Mouse (Mus musculus) adrenal gland, postnatal 25 days (tissue): ENCODE data around the gene Psmb11. TPM values are rescaled to one million over a fixed set of nuclear protein-coding genes. Genes with fewer than 3 reads are reported as not detected.

Experiments used
- microRNA-seq, 2 experiments: library from miRNA; unstranded; fragments of <30 nt; microRNA quantifications; one replicate each; pipeline ENCODE4 v1.2.0; 2021
- total RNA-seq: library from RNA; stranded (reverse); gene quantifications from 2 replicates; pipeline ENCODE4 v1.2.3, GENCODE M21; 2021

Psmb11 gene
- total RNA-seq, 1 experiment from 2014 or later: not detected

Small RNA genes within 50 kb of the gene (microRNA-seq; reads per million reads assigned to microRNA genes)
- gene Mir686 (0 reads per million in 2 experiments), gene Mir6948 (0 to 0.34 reads per million in 2 experiments)

Other genes with a start within 250 kb of the Psmb11 start
- gene Slc7a7, start 203.7 kb upstream of the Psmb11 start, total RNA-seq: 5.4 and 5.9 TPM in 2 replicates
- gene Mrpl52, start 194.5 kb upstream of the Psmb11 start, total RNA-seq: 197 and 205 TPM in 2 replicates
- gene Mmp14, start 189.8 kb upstream of the Psmb11 start, total RNA-seq: 56.4 and 68.5 TPM in 2 replicates
- gene Lrp10, start 157.3 kb upstream of the Psmb11 start, total RNA-seq: 109 and 130 TPM in 2 replicates
- gene Rem2, start 145.3 kb upstream of the Psmb11 start, total RNA-seq: 0.64 and 0.67 TPM in 2 replicates
- 46.6 and 48.6 TPM in 2 replicates for gene Prmt5, start 103.9 kb upstream of the Psmb11 start, total RNA-seq
- gene Haus4, start 66.8 kb upstream of the Psmb11 start, total RNA-seq: 29.5 and 32.5 TPM in 2 replicates
- gene Ajuba, start 43.9 kb upstream of the Psmb11 start, total RNA-seq: 19.6 and 24.2 TPM in 2 replicates
- 7.9 and 12.2 TPM in 2 replicates for gene 4931414P19Rik, start 15.4 kb upstream of the Psmb11 start, total RNA-seq
- gene Psmb5, start 3.4 kb upstream of the Psmb11 start, total RNA-seq: 360 and 367 TPM in 2 replicates
- not detected in 2 replicates for gene Gm17606, start 19.5 kb downstream of the Psmb11 start, total RNA-seq
- 1.4 and 1.6 TPM in 2 replicates for gene Cdh24, start 19.9 kb downstream of the Psmb11 start, total RNA-seq
- 39.3 and 39.9 TPM in 2 replicates for gene 1700123O20Rik, start 64.8 kb downstream of the Psmb11 start, total RNA-seq
- 233 and 235 TPM in 2 replicates for gene Acin1, start 65.5 kb downstream of the Psmb11 start, total RNA-seq
- gene Gm29776, start 77.4 kb downstream of the Psmb11 start, total RNA-seq: not detected in 2 replicates
- gene Cebpe, start 90.7 kb downstream of the Psmb11 start, total RNA-seq: not detected in 2 replicates
- 58.4 and 64.6 TPM in 2 replicates for gene Slc7a8, start 160.5 kb downstream of the Psmb11 start, total RNA-seq
- 1.2 TPM in 1 of 2 replicates, not detected in the other for gene Rnf212b, start 192.7 kb downstream of the Psmb11 start, total RNA-seq
- 14.8 and 19.0 TPM in 2 replicates for gene Homez, start 249.5 kb downstream of the Psmb11 start, total RNA-seq